Mouse (Mus musculus): ENCODE results near the gene Fgfr2.
"Not testable (repeated sequence)": the region's sequence is repeated elsewhere in the genome, so short reads cannot be mapped to it uniquely, and the experiment has no call there.

The Fgfr2 gene

DNA sequence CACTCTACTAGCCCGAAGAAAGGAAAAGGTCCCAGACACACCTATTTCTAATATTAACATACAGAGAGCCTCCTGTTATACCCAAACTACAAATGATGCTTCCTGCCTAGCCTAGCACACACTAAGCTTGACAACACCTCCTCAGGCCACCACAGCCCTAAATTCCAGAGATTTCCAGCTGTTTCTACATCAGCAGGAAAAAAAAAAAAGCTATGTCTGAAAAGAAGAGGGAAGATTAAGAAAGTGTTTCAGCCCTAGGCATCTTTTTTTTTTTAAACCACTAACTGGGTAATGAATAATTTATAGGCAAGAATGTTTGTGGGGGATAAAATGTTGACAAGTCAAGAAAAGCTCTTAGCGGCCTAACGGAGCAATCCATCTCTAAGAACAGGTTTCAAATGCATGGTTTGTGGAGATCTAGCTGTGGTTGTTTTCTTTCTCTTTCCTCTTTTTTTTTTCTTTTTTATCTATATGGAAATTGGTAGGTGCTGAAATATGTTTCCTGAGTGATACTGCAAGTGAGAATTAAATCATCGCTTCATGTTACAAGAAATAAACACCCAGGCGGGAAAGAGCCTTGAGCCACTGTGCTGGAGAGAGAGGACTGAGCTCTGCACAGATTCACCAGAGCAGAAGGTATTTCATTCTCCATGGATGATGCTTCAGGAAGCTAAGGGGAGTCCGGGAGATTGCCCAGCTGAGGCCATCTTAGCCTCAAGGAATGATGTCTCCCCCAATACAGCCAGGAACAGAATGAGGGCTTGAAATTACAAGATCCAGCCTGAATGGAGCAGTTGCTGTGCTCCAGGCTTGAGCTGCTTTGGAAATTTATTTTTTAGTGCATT, 673.0 kb downstream of the Fgfr2 start:
- no peak for DNase-seq (ENCODE audit: low spot score in 2 of 2)

DNA sequence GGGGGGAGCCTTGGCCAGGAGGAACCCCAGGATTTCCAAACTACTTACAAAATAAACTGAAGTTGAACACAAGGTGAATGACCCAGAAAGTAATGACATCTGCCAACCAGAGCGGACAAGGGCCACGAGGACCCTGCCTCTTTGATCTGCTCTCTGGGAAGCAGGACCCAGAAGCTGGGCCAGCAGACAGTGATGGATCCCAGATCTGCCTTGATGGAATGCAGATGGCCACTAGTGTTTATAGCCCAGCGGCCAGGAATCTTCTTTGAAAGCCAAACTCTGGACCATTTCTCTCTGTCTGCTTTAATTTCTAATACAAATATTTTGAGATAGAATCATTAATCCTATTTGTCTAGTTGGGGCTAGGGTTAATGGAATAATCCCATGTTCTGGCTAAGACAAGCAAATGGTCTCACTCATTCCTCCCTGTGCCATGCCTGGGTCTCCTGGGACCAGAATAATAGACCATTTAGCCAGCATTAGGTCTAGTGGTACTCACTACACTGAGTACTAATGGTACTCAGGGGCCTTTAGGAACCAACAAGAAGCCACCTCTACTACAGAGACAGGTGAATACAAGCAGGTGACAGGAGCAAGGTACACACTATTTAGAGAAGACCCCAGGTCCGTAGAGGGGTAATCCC, 674.5 kb downstream of the Fgfr2 start:
- DNase-seq (ENCODE audit: low spot score in 2 of 2) = no peak

GRCm38 (mm10) chr7:132447558-132447957, 675.6 kb downstream of the Fgfr2 start:
- DNase-seq (ENCODE audit: low spot score in 2 of 2) = no peak

- DNase-seq (ENCODE audit: low spot score in 2 of 2) = no peak
Observed at GRCm38 (mm10) chr7:132446841-132447240, 676.3 kb downstream of the Fgfr2 start.

DNA sequence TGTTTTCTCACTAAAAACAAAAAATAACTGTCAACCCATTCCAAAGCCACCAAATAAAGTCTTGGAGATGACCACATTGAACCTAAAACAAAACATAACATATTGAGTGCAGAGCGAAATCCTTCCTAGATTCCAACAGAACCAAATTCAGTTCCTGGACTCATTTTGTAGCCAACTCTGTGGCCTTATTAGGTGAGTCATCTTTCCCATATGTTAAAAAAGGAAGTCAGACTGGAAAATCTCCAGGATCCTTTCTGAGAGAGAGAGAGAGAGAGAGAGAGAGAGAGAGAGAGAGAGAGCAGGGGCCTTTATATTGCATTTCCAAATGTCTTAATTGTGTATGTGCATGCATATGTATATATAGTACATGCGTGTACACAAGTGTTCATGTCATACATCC, 678.9 kb downstream of the Fgfr2 start:
- no peak for DNase-seq (ENCODE audit: low spot score in 2 of 2)

DNA sequence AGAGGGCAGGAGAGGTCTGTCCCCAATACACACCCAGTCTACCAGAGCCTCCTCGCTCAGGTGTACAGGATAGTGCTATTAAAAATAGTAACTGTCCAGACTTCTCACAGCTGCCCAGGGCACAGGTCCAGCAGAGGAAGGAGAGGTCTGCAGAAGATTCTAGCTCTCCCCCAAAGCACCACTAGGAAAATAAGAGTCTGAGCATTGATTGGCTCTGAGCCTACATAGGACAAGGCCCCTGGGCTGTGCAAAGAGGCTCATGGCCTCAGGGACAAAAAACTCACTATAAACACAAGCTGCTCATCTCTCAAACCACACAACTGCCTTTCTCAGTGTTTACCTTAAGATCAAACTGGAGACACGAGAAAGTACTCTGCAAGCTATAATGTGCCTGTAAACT, 679.4 kb downstream of the Fgfr2 start:
- DNase-seq (ENCODE audit: low spot score in 2 of 2) = no peak

- no peak for DNase-seq (ENCODE audit: low spot score in 2 of 2)
Observed at GRCm38 (mm10) chr7:132443134-132443533, 680.0 kb downstream of the Fgfr2 start.

DNA sequence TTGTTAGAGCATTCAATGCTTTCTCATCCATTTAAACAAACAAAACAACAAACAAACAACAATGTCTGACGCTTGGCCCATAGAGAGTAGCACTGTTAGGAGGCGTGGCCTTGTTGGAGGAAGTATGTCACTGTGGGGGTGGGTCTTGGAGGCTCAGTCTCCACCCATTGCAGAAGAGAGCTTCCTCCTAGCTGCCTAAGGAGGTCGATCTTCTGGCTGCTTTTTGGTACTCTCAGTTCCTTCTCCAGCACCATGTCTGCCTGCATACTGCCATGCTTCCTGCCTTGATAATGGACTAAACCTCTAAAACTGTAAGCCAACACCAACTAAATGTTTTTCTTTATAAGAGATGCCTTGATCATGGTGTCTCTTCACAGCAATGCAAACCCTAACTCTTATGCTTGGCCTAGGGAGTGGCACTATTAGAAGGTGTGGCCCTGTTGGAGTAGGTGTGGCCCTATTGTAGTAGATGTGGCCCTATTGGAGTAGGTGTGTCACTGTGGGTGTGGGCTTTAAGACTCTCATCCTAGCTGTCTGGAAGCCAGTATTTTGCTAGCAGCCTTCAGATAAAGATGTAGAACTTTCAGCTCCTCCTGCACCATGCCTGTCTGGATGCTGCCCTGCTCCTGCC, 680.9 kb downstream of the Fgfr2 start:
- DNase-seq (ENCODE audit: low spot score in 2 of 2) = not testable (repeated sequence)

DNA sequence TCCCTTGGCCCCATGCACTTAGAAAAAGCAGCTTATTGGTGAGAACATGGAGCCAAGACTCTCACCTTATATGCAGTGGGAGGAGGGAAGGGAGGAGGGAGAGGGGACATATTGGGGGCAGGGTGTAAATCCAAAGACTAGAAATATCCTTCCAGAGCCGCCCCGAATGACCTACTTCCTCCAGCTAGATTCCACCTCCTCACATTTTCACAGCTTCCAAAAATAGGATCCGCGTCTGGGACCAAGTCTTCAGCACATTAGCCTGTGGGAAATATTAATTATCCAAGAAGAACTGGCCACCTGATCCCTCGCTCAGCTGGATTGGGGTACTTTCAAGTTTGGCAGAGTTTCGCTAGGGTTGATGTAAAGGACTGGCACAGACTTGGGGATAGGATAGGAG, 683.2 kb downstream of the Fgfr2 start:
- DNase-seq (ENCODE audit: low spot score in 2 of 2) = no peak

DNA sequence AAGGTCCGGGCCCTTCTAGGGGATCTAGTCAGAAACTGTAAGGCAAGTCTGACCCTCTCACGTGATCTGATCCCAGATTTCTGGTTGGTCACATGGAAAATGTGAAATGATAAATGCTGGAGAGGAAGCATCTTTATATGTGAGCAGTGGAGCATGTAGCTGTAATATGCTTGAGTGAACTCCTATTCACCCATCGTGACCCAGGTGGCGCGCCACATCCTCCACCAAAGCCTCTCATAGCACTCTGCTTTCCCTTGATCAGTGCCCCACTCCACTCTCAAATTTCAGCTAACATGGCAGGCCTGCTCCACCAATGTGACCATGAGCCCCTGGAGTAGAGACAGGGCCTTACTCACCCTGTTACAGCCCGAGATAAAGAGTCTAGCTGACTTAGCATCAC, 685.1 kb downstream of the Fgfr2 start:
- DNase-seq (ENCODE audit: low spot score in 2 of 2) = no peak

DNA sequence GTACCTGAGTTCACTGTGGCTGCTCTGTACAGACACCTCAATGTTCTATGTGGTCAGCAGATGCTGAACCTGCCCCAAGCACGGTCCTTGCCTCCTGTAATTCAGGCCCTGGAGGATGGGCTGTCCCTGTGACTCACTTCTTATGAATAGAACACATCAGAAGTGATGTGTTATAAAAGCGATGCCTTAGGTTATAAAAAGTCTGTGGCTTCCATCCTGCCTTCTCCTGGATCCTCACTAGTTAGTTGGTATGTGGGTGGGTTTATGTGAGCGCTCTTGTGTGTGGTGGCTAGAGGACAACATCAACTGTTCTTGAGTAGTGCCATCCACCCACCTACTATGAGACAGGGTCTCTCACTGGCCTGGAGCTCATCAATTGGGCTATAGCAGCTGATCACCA, 685.7 kb downstream of the Fgfr2 start:
- DNase-seq (ENCODE audit: low spot score in 2 of 2) = no peak

GRCm38 (mm10) chr7:132435486-132436055, 687.6 kb downstream of the Fgfr2 start:
- no peak for DNase-seq (ENCODE audit: low spot score in 2 of 2)

GRCm38 (mm10) chr7:132429324-132429723, 693.8 kb downstream of the Fgfr2 start:
- DNase-seq (ENCODE audit: low spot score in 2 of 2) = no peak

DNA sequence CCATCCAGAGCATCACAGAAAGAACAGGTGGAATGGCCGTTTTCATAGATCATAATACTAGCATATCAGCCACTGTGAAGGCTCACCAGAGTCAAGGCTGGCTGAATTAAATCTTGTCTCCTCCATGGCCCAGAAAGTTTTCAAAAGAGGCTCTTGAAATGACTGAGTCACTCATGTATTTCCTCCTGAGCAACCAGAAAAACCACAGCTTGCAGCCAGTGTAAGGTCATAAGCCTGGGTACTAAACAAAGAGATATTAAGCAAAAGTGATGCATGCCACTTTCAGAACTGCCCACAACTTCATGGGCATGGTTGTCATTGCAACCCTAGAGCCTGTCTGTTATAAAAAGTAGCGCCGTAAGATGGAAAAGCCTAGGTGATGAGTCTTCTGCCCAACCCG, 694.8 kb downstream of the Fgfr2 start:
- DNase-seq (ENCODE audit: low spot score in 2 of 2) = no peak

DNA sequence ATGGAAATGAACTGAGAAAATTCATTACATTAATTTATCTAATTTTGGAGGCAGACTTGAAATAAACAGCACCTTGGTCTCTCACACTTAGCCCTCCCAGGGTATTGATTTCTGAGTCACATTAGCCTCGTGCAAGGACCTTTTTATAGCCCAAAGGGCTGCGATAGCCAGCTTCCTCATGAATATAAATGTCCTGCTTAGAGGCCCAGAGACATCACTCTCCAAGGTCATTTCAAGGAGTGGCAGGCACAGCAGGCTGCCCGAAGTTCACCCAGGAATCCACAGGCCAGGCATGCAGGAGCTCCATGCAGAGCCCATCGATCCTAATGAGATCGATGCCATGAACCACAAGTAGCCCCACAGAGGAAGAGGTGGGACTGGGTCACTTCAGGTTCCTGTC, 697.1 kb downstream of the Fgfr2 start:
- no peak for DNase-seq (ENCODE audit: low spot score in 2 of 2)

- no peak for DNase-seq (ENCODE audit: low spot score in 2 of 2)
Observed at GRCm38 (mm10) chr7:132425364-132425999, 697.7 kb downstream of the Fgfr2 start.

DNA sequence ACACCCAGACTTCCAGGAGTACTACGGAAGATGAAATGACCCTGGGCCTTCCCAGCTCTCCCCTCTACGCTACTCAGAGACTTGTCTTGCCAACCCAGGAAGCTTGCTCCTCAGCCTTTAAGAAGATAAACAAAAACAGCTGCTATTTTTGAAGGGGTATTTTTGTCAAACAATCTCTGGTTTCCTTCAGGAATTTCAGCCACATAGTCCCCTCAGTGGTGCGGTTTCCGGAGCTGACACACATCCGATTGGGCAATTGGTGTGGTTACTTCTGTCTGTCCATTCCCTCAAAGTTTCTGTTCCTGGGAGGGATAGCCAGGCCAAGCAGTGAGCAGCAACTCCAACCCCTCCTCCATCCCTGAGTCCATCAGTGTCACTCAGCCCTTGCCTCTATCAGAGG, 699.6 kb downstream of the Fgfr2 start:
- DNase-seq (ENCODE audit: low spot score in 2 of 2) = no peak

- no peak for DNase-seq (ENCODE audit: low spot score in 2 of 2)
Observed at GRCm38 (mm10) chr7:132419378-132420255, 703.5 kb downstream of the Fgfr2 start.

DNA sequence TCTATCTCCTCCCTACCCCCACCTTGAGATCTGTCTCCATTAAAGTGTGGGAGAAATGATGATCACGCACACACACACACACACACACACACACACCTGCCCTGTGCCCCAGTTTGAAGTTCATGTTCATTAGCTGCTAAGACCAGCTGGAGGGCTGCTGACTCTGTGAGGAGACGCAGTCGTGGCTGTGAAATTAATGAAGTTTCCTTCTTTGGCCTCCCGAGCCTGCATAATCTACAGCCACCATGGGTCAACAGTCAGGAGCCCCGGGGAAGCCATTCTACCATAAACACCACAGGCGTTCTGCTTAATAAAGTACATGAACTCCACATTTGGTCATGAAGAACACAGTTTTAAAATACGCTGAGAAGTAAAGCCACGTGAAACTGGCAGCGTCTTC, 706.3 kb downstream of the Fgfr2 start:
- DNase-seq (ENCODE audit: low spot score in 2 of 2) = no peak

GRCm38 (mm10) chr7:132415866-132416265, 707.3 kb downstream of the Fgfr2 start:
- DNase-seq (ENCODE audit: low spot score in 2 of 2) = no peak

GRCm38 (mm10) chr7:132412520-132412919, 710.6 kb downstream of the Fgfr2 start:
- DNase-seq (ENCODE audit: low spot score in 2 of 2) = no peak
